In genomic region chr9:115309381-115309971, GRCm38 (mm10) we compare ENCODE assay signal across 8 mouse cellular contexts. TPM values are rescaled to one million over a fixed set of nuclear protein-coding genes. Genes with fewer than 3 reads are reported as not detected.
DNase-seq lines count a peak whose midpoint lies in the region; ATAC-seq and TF ChIP-seq lines count a peak whose summit lies in the region.

No protein-coding gene starts in this region.

- WGBS in kidney, embryonic 15.5 days = under 1% methylated on average over 61 of the region's 65 CpGs
- under 1% methylated on average over 65 of the region's 65 CpGs for WGBS in embryonic facial prominence, embryonic 12.5 days
- WGBS in limb, embryonic 11.5 days = under 1% methylated on average over 64 of the region's 65 CpGs
- under 1% methylated on average over 62 of the region's 65 CpGs for WGBS in midbrain, embryonic 15.5 days

- H3K27me3 ChIP-seq in kidney, embryonic 15.5 days = no peaks in the 10 kb centered on the region
- H3K27me3 ChIP-seq in G1E (ENCODE audit: insufficient read depth, low read length) = no peaks in the 10 kb centered on the region
- no peaks in the 10 kb centered on the region for H3K27me3 ChIP-seq in embryonic facial prominence, embryonic 12.5 days
- H3K27me3 ChIP-seq in limb, embryonic 11.5 days (ENCODE audit: control insufficient read depth, insufficient read depth, low read length) = no peaks in the 10 kb centered on the region
- no peaks in the 10 kb centered on the region for H3K27me3 ChIP-seq in midbrain, embryonic 15.5 days (replicated peaks)

- H3K4me3 ChIP-seq in kidney, embryonic 15.5 days (replicated peaks) = peak overlapping the region; percentile 99
- H3K4me3 ChIP-seq in G1E (ENCODE audit: low read depth, low read length) = peak overlapping the region; percentile 93
- peak overlapping the region; percentile 91 for H3K4me3 ChIP-seq in embryonic facial prominence, embryonic 12.5 days
- peak overlapping the region; percentile 98 for H3K4me3 ChIP-seq in limb, embryonic 11.5 days (ENCODE audit: low read depth, low read length)
- H3K4me3 ChIP-seq in midbrain, embryonic 15.5 days = peak overlapping the region; percentile 66

- no peaks in the 10 kb centered on the region for H3K9me3 ChIP-seq in kidney, embryonic 15.5 days (replicated peaks)
- no peaks in the 10 kb centered on the region for H3K9me3 ChIP-seq in G1E (replicated peaks)
- H3K9me3 ChIP-seq in embryonic facial prominence, embryonic 12.5 days = no peaks in the 10 kb centered on the region
- H3K9me3 ChIP-seq in limb, embryonic 11.5 days (ENCODE audit: control insufficient read depth, low read length) = no peaks in the 10 kb centered on the region
- no peaks in the 10 kb centered on the region for H3K9me3 ChIP-seq in midbrain, embryonic 15.5 days

- peak overlapping the region; percentile 62 for H3K4me2 ChIP-seq in kidney, embryonic 15.5 days
- peak overlapping the region; percentile 67 for H3K4me2 ChIP-seq in embryonic facial prominence, embryonic 12.5 days (replicated peaks)
- H3K4me2 ChIP-seq in limb, embryonic 11.5 days (ENCODE audit: low read depth, severe bottlenecking) = peak overlapping the region; percentile 62
- peak overlapping the region; percentile 53 for H3K4me2 ChIP-seq in midbrain, embryonic 15.5 days

- peaks cover 33% of the 10 kb centered on the region for H3K4me1 ChIP-seq in kidney, embryonic 15.5 days
- peaks cover 27% of the 10 kb centered on the region for H3K4me1 ChIP-seq in G1E (ENCODE audit: insufficient read depth, low read depth, low read length)
- H3K4me1 ChIP-seq in embryonic facial prominence, embryonic 12.5 days = peaks cover 31% of the 10 kb centered on the region
- peaks cover 16% of the 10 kb centered on the region for H3K4me1 ChIP-seq in limb, embryonic 11.5 days (ENCODE audit: control insufficient read depth, insufficient read depth, low read length)
- peaks cover 36% of the 10 kb centered on the region for H3K4me1 ChIP-seq in midbrain, embryonic 15.5 days

- no peak for TF ChIP-seq CTCF in G1E (IDR thresholded peaks at IDR 0.05; ENCODE audit: low read depth, low read length)

- no peaks in the 10 kb centered on the region for H3K36me3 ChIP-seq in kidney, embryonic 15.5 days
- H3K36me3 ChIP-seq in G1E (replicated peaks) = peaks cover 11% of the 10 kb centered on the region
- H3K36me3 ChIP-seq in embryonic facial prominence, embryonic 12.5 days = no peaks in the 10 kb centered on the region
- H3K36me3 ChIP-seq in limb, embryonic 11.5 days (ENCODE audit: control insufficient read depth, insufficient read depth, low read length) = no peaks in the 10 kb centered on the region
- H3K36me3 ChIP-seq in midbrain, embryonic 15.5 days (replicated peaks) = no peaks in the 10 kb centered on the region

- peak overlapping the region; percentile 99 for H3K9ac ChIP-seq in kidney, embryonic 15.5 days
- peak overlapping the region; percentile 98 for H3K9ac ChIP-seq in embryonic facial prominence, embryonic 12.5 days
- peak overlapping the region; percentile 99 for H3K9ac ChIP-seq in limb, embryonic 11.5 days (ENCODE audit: low read length)
- peak overlapping the region; percentile 92 for H3K9ac ChIP-seq in midbrain, embryonic 15.5 days

- no peak for DNase-seq in kidney, postnatal 4 days
- DNase-seq in G1E (ENCODE audit: low spot score) = peak; percentile 40
- no peak for DNase-seq in limb, embryonic 11.5 days (ENCODE audit: low spot score)
- no peak for DNase-seq in right cerebral cortex, adult 18-20 months
- DNase-seq in cerebellum, adult 11 months = no peak

- no peak for ATAC-seq in kidney, embryonic 15.5 days (replicated peaks; ENCODE audit: low FRiP score)
- no peak for ATAC-seq in G1E (ENCODE audit: extremely low read depth, insufficient number of reproducible peaks, low FRiP score, poor library complexity, severe bottlenecking)
- peak; percentile 10; the same call in 1 of the 2 replicates for ATAC-seq in embryonic facial prominence, embryonic 12.5 days (ENCODE audit: insufficient number of reproducible peaks, insufficient read depth, low FRiP score, low TSS enrichment)
- ATAC-seq in limb, embryonic 11.5 days (ENCODE audit: insufficient number of reproducible peaks, low FRiP score, low TSS enrichment, low read depth) = peak; percentile 37
- ATAC-seq in midbrain, embryonic 15.5 days (replicated peaks) = peak; percentile 12

- peak overlapping the region; percentile 99 for H3K27ac ChIP-seq in kidney, embryonic 15.5 days
- H3K27ac ChIP-seq in embryonic facial prominence, embryonic 12.5 days = peak overlapping the region; percentile 97
- H3K27ac ChIP-seq in limb, embryonic 11.5 days (replicated peaks; ENCODE audit: low read depth, low read length) = peak overlapping the region; percentile 96
- H3K27ac ChIP-seq in midbrain, embryonic 15.5 days = peak overlapping the region; percentile 98

RNA-seq across cellular contexts. Expression of gene Stt3b, which starts 0.7 kb away (rescaled TPM):
- polyA plus RNA-seq in kidney, embryonic 15.5 days (2015; fragmentation: Nextera tagmentation; extraction: Ambion mirVana) = 101 and 102 TPM in 2 replicates
- total RNA-seq in G1E (2014; fragmentation: Nextera tagmentation) (95.9 and 98.2 TPM in 2 replicates), G1E (2017) (65.4 and 67.8 TPM in 2 replicates)
- polyA plus RNA-seq in G1E (2012) = 26.0 and 35.0 TPM in 2 replicates
- polyA plus RNA-seq in embryonic facial prominence, embryonic 12.5 days (2016; fragmentation: Nextera tagmentation; extraction: Ambion mirVana) = 118 and 121 TPM in 2 replicates
- 109 and 112 TPM in 2 replicates for polyA plus RNA-seq in limb, embryonic 11.5 days (2014; fragmentation: Nextera tagmentation; extraction: Ambion mirVana)
- polyA plus RNA-seq in midbrain, embryonic 15.5 days (2015; fragmentation: Nextera tagmentation; extraction: Ambion mirVana) = 78.4 and 80.5 TPM in 2 replicates

Comparison
In these comparisons a context has a peak if more than half of its experiments do, and no peak if none do; other contexts are left out.
1. ATAC-seq: peak in embryonic facial prominence, embryonic 12.5 days (single experiment), limb, embryonic 11.5 days (single experiment) and midbrain, embryonic 15.5 days (single experiment); none in kidney, embryonic 15.5 days (single experiment) and G1E (single experiment).
2. Peak in every context shown above with its lines, with median percentiles within 50 percentile points of each other: H3K27ac ChIP-seq, H3K4me2 ChIP-seq, H3K4me3 ChIP-seq and H3K9ac ChIP-seq.